Mouse (Mus musculus) stomach, embryonic 14.5 days (tissue): ENCODE results near the gene Dmxl2. TPM values are rescaled to one million over a fixed set of nuclear protein-coding genes. Genes with fewer than 3 reads are reported as not detected.

Source experiments
- ATAC-seq: fragments of 200-750 bp; cut with Nextera tagmentation; 2 replicates; pipeline ENCODE4 v1.8.0; 2017; ENCODE audit warnings: low read depth, moderate TSS enrichment; ENCODE audit not compliant: insufficient number of reproducible peaks, insufficient read depth, low FRiP score
- H3K27ac ChIP-seq: fragments of 300-500 bp; sonication (generic); 2 replicates; pipeline ENCODE4 v1.5.1; 2014; ENCODE audit warnings: mild to moderate bottlenecking, low read length, moderate library complexity, mixed read lengths
- H3K27me3 ChIP-seq: fragments of 300-500 bp; sonication (generic); 2 replicates; pipeline ENCODE4 v1.6.1; 2014; ENCODE audit warnings: low read length, control low read depth, mixed read lengths; ENCODE audit not compliant: control insufficient read depth, insufficient read depth
- H3K36me3 ChIP-seq: fragments of 300-500 bp; sonication (generic); 2 replicates; pipeline ENCODE4 v1.6.1; 2014; ENCODE audit warnings: mild to moderate bottlenecking, control low read depth, low read length, moderate library complexity, mixed read lengths; ENCODE audit not compliant: control insufficient read depth, insufficient read depth
- H3K4me1 ChIP-seq: fragments of 300-500 bp; sonication (generic); 2 replicates; pipeline ENCODE4 v1.6.1; 2014; ENCODE audit warnings: low read length, control low read depth, mixed read lengths; ENCODE audit not compliant: control insufficient read depth, insufficient read depth
- H3K4me2 ChIP-seq: fragments of 300-500 bp; sonication (generic); replicated peaks from 2 replicates; pipeline ENCODE4 v1.6.1; 2014; ENCODE audit warnings: low read depth, low read length, control low read depth
- H3K4me3 ChIP-seq: fragments of 300-500 bp; sonication (generic); 2 replicates; pipeline ENCODE4 v1.5.1; 2014; ENCODE audit warnings: low read depth, low read length, control low read depth
- H3K9ac ChIP-seq: fragments of 300-500 bp; sonication (generic); replicated peaks from 2 replicates; pipeline ENCODE4 v1.6.1; 2014; ENCODE audit warnings: low read depth, mild to moderate bottlenecking, control low read depth, low read length, moderate library complexity, mixed read lengths
- H3K9me3 ChIP-seq: fragments of 300-500 bp; sonication (generic); 2 replicates; pipeline ENCODE4 v1.6.1; 2016; ENCODE audit warnings: low read depth, low read length, control low read depth; ENCODE audit not compliant: control insufficient read depth
- WGBS: fragments of 180-500 bp; shearing (Covaris S2); extraction: QIAGEN DNeasy Blood & Tissue Kit; methylation state at CpG from one replicate; pipeline ENCODE4 v1.1.7; 2014; 5-methylcytosine and 5-hydroxymethylcytosine counted together
- polyA plus RNA-seq: library from polyadenylated mRNA; unstranded; fragments of >200 nt; fragmentation: Nextera tagmentation; extraction: Ambion mirVana; gene quantifications from 2 replicates; pipeline ENCODE4 v1.2.1, GENCODE M21; 2014

Gene Dmxl2
- polyA plus RNA-seq, 1 experiment from 2014 or later = 7.0 TPM

DNA sequence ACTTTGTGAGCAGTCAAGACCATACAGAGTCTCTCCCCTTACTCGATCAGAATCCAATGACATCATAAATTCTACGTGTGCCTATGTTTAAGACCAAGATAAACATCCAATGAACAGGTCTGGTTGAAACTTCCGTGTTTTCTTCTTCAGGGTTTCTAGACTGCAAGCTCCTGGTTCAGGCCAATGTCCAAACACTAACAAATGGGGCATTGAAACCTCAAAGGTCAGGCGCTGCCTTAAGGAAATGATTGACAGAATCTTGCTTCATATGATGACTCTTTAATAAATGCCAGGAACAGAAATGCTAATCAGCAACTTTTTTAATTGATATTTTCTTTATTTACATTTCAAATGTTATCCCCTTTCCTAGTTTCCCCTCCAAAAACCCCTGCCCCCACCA is 18.9 kb upstream of the Dmxl2 start:
- Histone ChIP-seq H3K4me3 (no peak overlapping the region), H3K9me3 (no peaks in the 10 kb centered on the region), H3K27ac (no peak overlapping the region), H3K36me3 (no peaks in the 10 kb centered on the region), H3K27me3 (no peaks in the 10 kb centered on the region), H3K9ac (no peak overlapping the region), H3K4me2 (no peak overlapping the region), H3K4me1 (no peaks in the 10 kb centered on the region)
- WGBS = 65% methylated on average over 4 of the region's 4 CpGs
- ATAC-seq = no peak

DNA sequence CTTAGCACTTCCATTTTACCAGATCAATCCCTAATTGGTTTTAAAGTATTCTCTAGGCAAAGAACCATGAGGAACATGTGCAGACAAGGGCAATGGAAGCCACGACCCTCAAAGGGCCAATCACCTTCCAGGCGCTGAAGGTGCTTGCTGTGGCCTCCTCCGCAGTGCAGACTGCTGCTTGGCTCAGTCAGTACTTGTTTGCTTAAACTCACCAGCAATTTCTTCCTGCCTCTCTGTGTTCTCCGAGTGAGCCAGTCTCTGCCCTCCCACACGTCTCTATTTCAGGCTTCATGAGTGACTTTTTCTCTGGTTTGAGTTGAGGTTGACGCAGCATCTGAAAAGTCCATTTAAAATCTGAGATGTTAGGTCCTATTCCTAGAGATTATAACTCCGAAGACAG is 17.5 kb upstream of the Dmxl2 start:
- WGBS = 60% methylated on average over 7 of the region's 7 CpGs
- H3K4me2 ChIP-seq = no peak overlapping the region
- no peak for ATAC-seq
- H3K9ac ChIP-seq = no peak overlapping the region
- no peaks in the 10 kb centered on the region for H3K27me3 ChIP-seq
- no peak overlapping the region for H3K27ac ChIP-seq
- no peaks in the 10 kb centered on the region for H3K9me3 ChIP-seq
- no peaks in the 10 kb centered on the region for H3K4me1 ChIP-seq
- no peak overlapping the region for H3K4me3 ChIP-seq
- H3K36me3 ChIP-seq = no peaks in the 10 kb centered on the region

DNA sequence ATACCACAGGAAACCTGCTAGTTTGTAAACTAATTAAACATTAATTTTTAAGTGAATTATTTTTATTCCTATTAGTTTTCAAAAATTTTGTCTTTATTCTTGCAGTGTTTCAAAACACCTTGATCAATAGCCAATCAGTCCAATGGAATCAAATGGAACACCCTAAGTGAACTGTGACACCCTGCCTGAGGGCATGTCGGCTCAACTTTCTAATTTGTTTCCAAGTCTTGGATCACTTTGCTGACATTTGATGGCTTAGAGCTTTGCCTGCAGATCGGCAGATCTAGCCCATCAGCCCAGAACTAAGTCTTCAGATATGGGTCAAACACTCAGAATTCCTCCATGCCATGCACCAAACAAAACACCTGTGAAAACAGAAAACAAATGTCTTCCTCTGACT is 14.6 kb upstream of the Dmxl2 start:
- no peak overlapping the region for H3K27ac ChIP-seq
- no peaks in the 10 kb centered on the region for H3K27me3 ChIP-seq
- H3K36me3 ChIP-seq = no peaks in the 10 kb centered on the region
- H3K9ac ChIP-seq = no peak overlapping the region
- WGBS = 71% methylated on average over 2 of the region's 2 CpGs
- ATAC-seq = no peak
- no peaks in the 10 kb centered on the region for H3K9me3 ChIP-seq
- H3K4me3 ChIP-seq = no peak overlapping the region
- H3K4me1 ChIP-seq = no peaks in the 10 kb centered on the region
- H3K4me2 ChIP-seq = no peak overlapping the region

DNA sequence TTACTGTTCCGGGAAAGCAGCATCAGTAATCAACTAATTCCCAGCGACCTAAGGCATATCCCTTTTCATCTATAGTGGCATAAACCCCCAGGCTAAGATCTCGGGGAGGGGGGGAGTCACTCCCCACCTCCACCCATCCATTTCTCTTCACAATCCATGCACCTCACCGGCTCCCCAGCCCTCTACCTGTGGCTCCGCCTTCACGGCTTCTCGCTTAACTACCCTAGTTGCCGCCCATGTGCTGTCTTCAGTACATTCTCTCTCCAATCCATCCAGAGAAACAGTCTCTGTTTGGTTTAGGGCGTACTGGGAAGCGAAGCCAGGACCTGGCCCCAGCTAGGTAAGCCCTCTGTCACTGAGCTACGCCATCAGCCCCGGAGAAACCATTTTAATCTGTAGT is 1.4 kb upstream of the Dmxl2 start:
- Histone ChIP-seq H3K27ac (no peak overlapping the region), H3K27me3 (0 out of 2 replicates have a peak, but pooled peaks cover 3% of the 10 kb centered on the region), H3K9ac (no peak overlapping the region), H3K4me2 (peak overlapping the region; percentile 97), H3K4me3 (no peak overlapping the region), H3K9me3 (no peaks in the 10 kb centered on the region), H3K4me1 (no peaks in the 10 kb centered on the region), H3K36me3 (no peaks in the 10 kb centered on the region)
- no peak for ATAC-seq
- 7% methylated on average over 12 of the region's 12 CpGs for WGBS

DNA sequence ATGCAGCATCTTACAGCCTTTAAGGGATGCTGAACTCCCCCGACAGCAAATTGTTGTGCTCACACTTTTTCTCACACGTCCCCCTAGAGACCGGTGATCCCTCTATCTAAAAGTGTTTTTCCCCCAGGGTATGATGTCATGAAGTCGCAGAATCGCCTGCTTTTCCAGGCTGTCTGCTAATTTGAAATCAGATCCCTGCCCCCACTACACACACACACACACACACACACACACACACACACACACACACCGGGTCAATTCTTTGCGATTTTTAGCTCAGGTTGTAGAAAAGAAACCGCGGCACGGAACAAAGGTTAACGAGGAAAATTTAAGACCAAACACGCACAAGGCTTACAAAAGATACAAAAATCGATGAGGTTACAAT is 677 bp upstream of the Dmxl2 start:
- Histone ChIP-seq H3K4me3 (peak overlapping the region; percentile 71), H3K4me1 (no peaks in the 10 kb centered on the region), H3K36me3 (no peaks in the 10 kb centered on the region), H3K9me3 (no peaks in the 10 kb centered on the region), H3K4me2 (peak overlapping the region; percentile 97), H3K27ac (no peak overlapping the region), H3K27me3 (0 out of 2 replicates have a peak, but pooled peaks cover 3% of the 10 kb centered on the region), H3K9ac (no peak overlapping the region)
- ATAC-seq = no peak
- WGBS = 6% methylated on average over 13 of the region's 13 CpGs

DNA sequence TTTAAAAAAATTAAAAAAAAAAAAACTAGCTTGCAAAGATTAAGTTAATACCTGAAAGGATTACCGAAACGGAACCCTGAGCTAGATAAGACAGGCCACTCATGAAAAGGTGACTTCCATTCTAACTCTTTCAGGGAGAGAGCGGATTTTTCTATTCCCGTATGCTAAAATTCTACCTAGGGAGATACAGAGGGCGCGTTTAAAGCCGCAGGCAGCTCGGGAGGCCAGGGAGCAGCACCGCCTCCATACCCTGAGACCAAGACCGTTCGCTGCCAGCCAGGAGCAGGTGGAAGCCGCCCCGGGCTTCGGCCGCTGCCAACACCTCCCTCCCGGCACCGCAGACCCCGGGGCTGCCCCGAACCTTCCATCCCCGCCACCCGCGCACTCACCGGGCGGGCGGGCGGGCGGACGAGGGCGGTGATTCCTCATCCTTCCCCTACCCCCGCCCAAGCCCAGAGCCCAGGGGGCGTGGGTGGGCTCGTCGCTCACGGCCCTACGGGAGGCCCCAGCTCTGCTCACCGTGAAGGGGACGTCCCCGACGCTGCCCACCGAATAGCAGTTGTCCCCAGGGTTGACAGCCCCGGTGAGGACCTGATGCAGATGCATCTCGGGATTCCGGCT is 484 bp downstream of the Dmxl2 start:
- peak overlapping the region; percentile 97 for H3K4me2 ChIP-seq
- 0 out of 2 replicates have a peak, but pooled peaks cover 3% of the 10 kb centered on the region for H3K27me3 ChIP-seq
- no peak overlapping the region for H3K27ac ChIP-seq
- H3K9me3 ChIP-seq = no peaks in the 10 kb centered on the region
- no peaks in the 10 kb centered on the region for H3K36me3 ChIP-seq
- under 1% methylated on average over 41 of the region's 43 CpGs for WGBS
- peak overlapping the region; percentile 71 for H3K4me3 ChIP-seq
- H3K4me1 ChIP-seq = no peaks in the 10 kb centered on the region
- H3K9ac ChIP-seq = peak overlapping the region; percentile 58; the same call in 1 of the 2 replicates
- ATAC-seq = peak; percentile 53; the same call in 1 of the 2 replicates

DNA sequence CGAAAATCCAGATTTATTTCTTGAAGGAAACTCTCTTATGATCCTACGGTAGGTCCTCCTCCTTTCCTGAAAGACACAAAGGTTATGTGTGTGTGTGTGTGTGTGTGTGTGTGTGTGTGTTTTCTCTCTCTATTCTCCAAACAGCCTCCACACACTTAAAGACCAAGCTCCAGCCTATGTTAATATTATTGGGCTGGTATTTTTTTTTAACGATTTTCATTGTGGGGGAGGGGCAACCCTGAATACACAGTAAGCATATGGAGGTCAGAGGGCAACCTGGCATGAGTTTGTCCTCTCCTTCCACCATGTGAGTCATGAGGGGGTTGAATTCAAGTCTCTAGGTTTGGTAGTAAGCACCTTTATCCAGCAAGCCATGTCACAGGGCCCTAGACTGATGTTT is 1.6 kb downstream of the Dmxl2 start:
- Histone ChIP-seq H3K9me3 (no peaks in the 10 kb centered on the region), H3K27ac (no peak overlapping the region), H3K9ac (no peak overlapping the region), H3K36me3 (no peaks in the 10 kb centered on the region), H3K4me2 (no peak overlapping the region), H3K27me3 (0 out of 2 replicates have a peak, but pooled peaks cover 3% of the 10 kb centered on the region), H3K4me1 (no peaks in the 10 kb centered on the region), H3K4me3 (no peak overlapping the region)
- WGBS = 79% methylated on average over 3 of the region's 3 CpGs
- ATAC-seq = no peak

DNA sequence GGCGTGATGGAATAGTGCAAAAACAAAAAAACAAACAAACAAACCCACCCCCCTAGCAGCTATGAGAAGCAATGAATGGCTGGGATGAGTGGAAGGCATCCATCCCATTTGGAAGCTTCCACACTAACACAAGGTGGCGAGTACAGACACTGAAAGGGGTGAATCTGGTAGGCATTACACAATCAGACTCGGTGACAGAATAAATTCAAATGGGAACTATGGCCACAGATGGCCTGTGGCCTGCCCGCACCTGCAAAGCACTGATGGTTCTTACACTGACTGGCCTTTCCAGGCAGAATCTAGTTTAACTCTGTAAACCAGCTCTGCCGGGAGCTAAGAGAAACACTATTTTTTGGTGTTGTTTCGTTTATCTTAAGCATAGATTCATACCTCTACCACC is 2.1 kb downstream of the Dmxl2 start:
- H3K27ac ChIP-seq = no peak overlapping the region
- H3K4me1 ChIP-seq = no peaks in the 10 kb centered on the region
- H3K27me3 ChIP-seq = 0 out of 2 replicates have a peak, but pooled peaks cover 3% of the 10 kb centered on the region
- H3K4me2 ChIP-seq = no peak overlapping the region
- WGBS = 87% methylated on average over 6 of the region's 6 CpGs
- H3K4me3 ChIP-seq = no peak overlapping the region
- H3K9ac ChIP-seq = no peak overlapping the region
- no peaks in the 10 kb centered on the region for H3K36me3 ChIP-seq
- ATAC-seq = no peak
- no peaks in the 10 kb centered on the region for H3K9me3 ChIP-seq

DNA sequence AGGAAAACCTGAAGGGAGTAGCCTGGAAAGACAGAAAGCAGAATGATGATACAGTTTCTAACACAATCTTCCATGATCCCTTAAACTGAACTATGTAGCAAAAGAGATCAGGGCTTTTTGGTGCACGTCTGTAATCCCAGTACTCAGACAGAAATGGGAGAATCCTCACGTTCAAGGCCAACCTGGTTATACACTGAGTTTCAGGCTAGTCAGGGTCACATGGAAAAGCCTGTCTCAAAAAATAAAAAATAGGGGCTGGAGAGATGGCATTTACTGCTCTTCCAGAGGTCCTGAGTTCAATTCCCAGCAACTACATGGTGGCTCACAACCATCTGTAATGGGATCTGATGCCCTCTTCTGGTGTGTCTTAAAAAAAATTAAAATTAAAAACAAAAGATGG is 11.0 kb downstream of the Dmxl2 start:
- Histone ChIP-seq H3K36me3 (no peaks in the 10 kb centered on the region), H3K4me2 (no peak overlapping the region), H3K4me1 (no peaks in the 10 kb centered on the region), H3K9ac (no peak overlapping the region), H3K27me3 (no peaks in the 10 kb centered on the region), H3K9me3 (no peaks in the 10 kb centered on the region), H3K4me3 (no peak overlapping the region), H3K27ac (no peak overlapping the region)
- no peak for ATAC-seq
- 84% methylated on average over 2 of the region's 2 CpGs for WGBS
